In the genomic region with DNA sequence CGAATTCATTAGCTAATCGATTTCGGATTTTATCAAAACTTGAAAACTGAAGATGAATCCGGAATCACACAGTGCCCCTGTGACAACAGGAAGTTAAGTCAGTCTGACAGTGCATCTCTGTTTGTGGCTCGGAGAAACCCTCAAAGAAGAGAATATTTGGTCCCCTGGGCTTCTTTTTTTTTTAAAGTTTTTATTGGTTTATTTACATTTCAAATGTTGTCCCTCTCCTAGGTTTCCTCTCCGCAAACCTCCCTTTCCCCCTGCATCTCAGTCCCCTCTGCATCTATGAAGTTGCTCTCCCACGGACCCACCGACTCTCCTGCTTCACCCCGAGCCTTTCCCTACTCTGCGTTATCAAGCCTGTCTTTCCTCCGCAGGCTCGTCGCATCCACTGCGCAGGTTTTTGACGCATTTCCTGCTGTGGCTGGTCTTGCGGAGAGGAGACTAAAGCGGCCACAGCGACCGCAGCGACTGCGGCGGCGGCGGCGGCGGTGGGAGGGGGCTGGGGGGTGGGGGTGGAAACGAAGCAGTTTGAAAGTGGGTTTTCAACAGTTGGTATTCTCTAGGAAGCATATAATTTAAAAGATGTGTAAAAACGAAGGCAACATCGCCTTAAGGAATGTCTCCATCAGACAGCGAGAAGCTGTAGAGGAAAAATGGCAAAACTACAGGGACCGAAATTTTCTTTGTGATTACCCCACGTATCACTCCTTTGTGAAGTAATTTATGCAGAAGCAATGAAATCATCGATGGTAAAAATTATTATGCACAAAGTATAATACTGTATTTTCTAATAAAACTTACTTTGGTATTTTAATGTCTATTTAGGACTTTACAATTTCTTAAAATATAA, we compare ENCODE assay signal across 8 mouse cellular contexts.
A peak's percentile ranks its signal among the peaks of the same experiment; 100 is the strongest.
DNase-seq lines count a peak whose midpoint lies in the region; ATAC-seq and TF ChIP-seq lines count a peak whose summit lies in the region.
"Not testable (repeated sequence)": the region's sequence is repeated elsewhere in the genome, so short reads cannot be mapped to it uniquely, and the experiment has no call there.

No protein-coding gene starts in this region.

- peak; percentile 57; the same call in 1 of the 2 replicates for ATAC-seq in heart, embryonic 11.5 days (replicated peaks; ENCODE audit: insufficient number of reproducible peaks, low FRiP score, low TSS enrichment)

- intact Hi-C loops in left cerebral cortex, postnatal 25 days (cut with DNase I): not testable (repeated sequence)

- not testable (repeated sequence) for TF ChIP-seq CTCF in embryonic fibroblast, embryonic 13.5 days (IDR thresholded peaks at IDR 0.05; ENCODE audit: borderline replicate concordance, insufficient read depth, low read length)

- peak overlapping the region; percentile 31 for H3K4me3 ChIP-seq in embryonic fibroblast, embryonic 13.5 days (ENCODE audit: insufficient read depth, low read length)
- peak overlapping the region; percentile 41 for H3K4me3 ChIP-seq in heart, embryonic 11.5 days (ENCODE audit: low read depth, low read length)

- H3K9me3 ChIP-seq in heart, embryonic 11.5 days (replicated peaks; ENCODE audit: control insufficient read depth, low read length): not testable (repeated sequence)

- WGBS in heart, embryonic 11.5 days (ENCODE audit: insufficient replicate concordance): 6% methylated on average over 33 of the region's 33 CpGs

- H3K4me1 ChIP-seq in embryonic fibroblast, embryonic 13.5 days (ENCODE audit: control insufficient read depth, insufficient read depth, low read length); heart, embryonic 11.5 days (ENCODE audit: control insufficient read depth, insufficient read depth, low read length): not testable (repeated sequence)

- H3K4me2 ChIP-seq in heart, embryonic 11.5 days: peak overlapping the region; percentile 42

- H3K9ac ChIP-seq in heart, embryonic 11.5 days (ENCODE audit: low read depth, low read length): 0 out of 2 replicates have a peak overlapping the region, but pooled peaks have one; percentile 43

- not testable (repeated sequence) for H3K36me3 ChIP-seq in heart, embryonic 11.5 days (ENCODE audit: control insufficient read depth, insufficient read depth, low read length)

- not testable (repeated sequence) for H3K27me3 ChIP-seq in heart, embryonic 11.5 days (ENCODE audit: control insufficient read depth, insufficient read depth, low read length)

- H3K27ac ChIP-seq in embryonic fibroblast, embryonic 13.5 days (ENCODE audit: insufficient read depth, low read length): not testable (repeated sequence)
- H3K27ac ChIP-seq in heart, embryonic 11.5 days (ENCODE audit: low read depth, low read length): peak overlapping the region; percentile 35; the same call in 1 of the 2 replicates

- DNase-seq in CD4-positive, CD25-positive, alpha-beta regulatory T cell, adult 2 months (ENCODE audit: low read depth, low spot score): peak; percentile 3
- peak; percentile 24 for DNase-seq in c-Kit-positive CD71-positive TER-119-negative erythroid progenitor cells, embryonic 14.5 days (ENCODE audit: low read depth)
- DNase-seq in kidney, adult 8-10 months: peak; percentile 40 to 60
- DNase-seq in left cerebral cortex, postnatal 25 days (ENCODE audit: low spot score in 2 of 2): peak; percentile 37 to 56
- DNase-seq in lung, postnatal 4 days: peak; percentile 40 to 47
- DNase-seq in retina, postnatal 7 days (ENCODE audit: low read depth, low spot score): peak; percentile 69

- TF ChIP-seq POLR2A in embryonic fibroblast, embryonic 13.5 days (IDR thresholded peaks at IDR 0.05; ENCODE audit: low read depth, low read length): not testable (repeated sequence)

Comparison
In these comparisons a context has a peak if more than half of its experiments do, and no peak if none do; other contexts are left out.
1. DNase-seq: peak in every context shown above with its lines; median percentile 69 in retina, postnatal 7 days; 50 in kidney, adult 8-10 months; 46 in left cerebral cortex, postnatal 25 days; 44 in lung, postnatal 4 days; 24 in c-Kit-positive CD71-positive TER-119-negative erythroid progenitor cells, embryonic 14.5 days; 3 in CD4-positive, CD25-positive, alpha-beta regulatory T cell, adult 2 months.